1 mouse cellular context compared by ENCODE assay signal in genomic region chr2:34809568-34809967, GRCm38 (mm10).
TF ChIP-seq lines count a peak whose summit lies in the region.

No protein-coding gene starts in this region.

TF ChIP-seq in MEL, 35 proteins besides CTCF, POLR2A, EP300 and RAD21:
- peak; percentile 85 for TF ChIP-seq GATA1 (IDR thresholded peaks at IDR 0.05; ENCODE audit: low read depth, low read length)
- no peak for TF ChIP-seq NELFE (IDR thresholded peaks at IDR 0.05; ENCODE audit: low read depth, low read length)
- peak; percentile 39 for TF ChIP-seq TAL1 (IDR thresholded peaks at IDR 0.05; ENCODE audit: low read length)
- no peak for TF ChIP-seq ZKSCAN1 (IDR thresholded peaks at IDR 0.05; ENCODE audit: low read depth, low read length)
- TF ChIP-seq MXI1 (IDR thresholded peaks at IDR 0.05; ENCODE audit: low read depth, low read length): 0 out of 2 replicates have a peak, but pooled peaks have one; percentile 34
- TF ChIP-seq MAZ (IDR thresholded peaks at IDR 0.05; ENCODE audit: low read depth, low read length): no peak
- TF ChIP-seq ZMIZ1 (IDR thresholded peaks at IDR 0.05; ENCODE audit: low read depth, low read length): 0 out of 2 replicates have a peak, but pooled peaks have one; percentile 22
- peak; percentile 77 for TF ChIP-seq ETS1 (IDR thresholded peaks at IDR 0.05; ENCODE audit: low read depth, low read length)
- no peak for TF ChIP-seq MYC (IDR thresholded peaks at IDR 0.05; ENCODE audit: low read depth, low read length)
- TF ChIP-seq GABPA (IDR thresholded peaks at IDR 0.05; ENCODE audit: low read depth, low read length): no peak
- no peak for TF ChIP-seq BHLHE40 (IDR thresholded peaks at IDR 0.05; ENCODE audit: borderline replicate concordance, low read depth, low read length)
- peak; percentile 52 for TF ChIP-seq SIN3A (IDR thresholded peaks at IDR 0.05; ENCODE audit: low read length)
- TF ChIP-seq RCOR1 (IDR thresholded peaks at IDR 0.05; ENCODE audit: low read depth, low read length): peak; percentile 37; the same call in 1 of the 2 replicates
- peak; percentile 81 for TF ChIP-seq TCF12 (IDR thresholded peaks at IDR 0.05; ENCODE audit: low read depth, low read length)
